Mouse (Mus musculus) layer of hippocampus, adult 9-10 months (tissue): ENCODE measurements around the gene Cd36.
A peak's percentile ranks its signal among the peaks of the same experiment; 100 is the strongest.

Experiments
- DNase-seq: peaks from one replicate; pipeline ENCODE4 v3.0.0; 2022; ENCODE audit warnings: low spot score

The Cd36 gene

GRCm38 (mm10) chr5:17857871-17858270 is 30.7 kb downstream of the Cd36 start:
- DNase-seq, result no peak

- DNase-seq, result no peak
These were observed 31.3 kb downstream of the Cd36 start for GRCm38 (mm10) chr5:17857262-17857661.

DNA sequence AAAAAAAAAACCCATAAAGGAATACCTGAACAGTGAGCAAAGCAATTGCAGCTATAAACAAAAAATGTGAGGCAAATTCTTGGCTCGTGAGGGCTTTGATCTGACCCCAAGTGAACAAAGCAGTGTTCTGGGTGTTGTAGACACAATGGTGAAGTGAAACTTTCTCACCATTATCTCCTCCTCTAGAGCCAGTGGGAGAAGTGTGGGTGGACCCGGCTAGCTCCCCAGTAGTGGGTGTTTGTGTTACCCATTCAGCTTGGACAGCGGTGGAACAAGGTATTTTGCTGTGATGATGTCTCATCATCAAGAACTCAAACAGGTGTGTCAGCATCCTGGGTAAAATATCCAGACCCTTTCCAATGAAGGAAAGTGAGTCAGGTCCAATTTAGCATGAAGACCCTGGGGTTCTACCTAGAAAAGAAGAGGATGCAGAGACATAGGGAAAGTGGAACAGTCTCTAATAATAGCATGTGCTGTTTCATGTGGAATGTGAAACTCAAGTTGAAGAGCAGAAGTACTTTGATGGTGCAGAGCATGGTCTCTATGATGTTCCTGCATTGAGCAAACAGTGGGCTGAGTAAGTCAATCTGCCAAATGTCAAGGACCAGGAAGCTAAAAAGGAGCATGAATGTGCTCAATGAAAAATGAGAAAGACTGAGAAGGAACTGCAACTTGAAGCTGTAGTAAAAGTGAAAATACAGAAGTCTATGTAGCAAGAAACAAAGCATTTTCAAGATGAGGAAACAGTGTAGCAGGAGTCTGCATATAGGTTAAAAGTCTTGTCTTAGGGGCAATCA is 34.3 kb downstream of the Cd36 start:
- no peak for DNase-seq

GRCm38 (mm10) chr5:17850582-17850981 is 38.0 kb downstream of the Cd36 start:
- no peak for DNase-seq

DNA sequence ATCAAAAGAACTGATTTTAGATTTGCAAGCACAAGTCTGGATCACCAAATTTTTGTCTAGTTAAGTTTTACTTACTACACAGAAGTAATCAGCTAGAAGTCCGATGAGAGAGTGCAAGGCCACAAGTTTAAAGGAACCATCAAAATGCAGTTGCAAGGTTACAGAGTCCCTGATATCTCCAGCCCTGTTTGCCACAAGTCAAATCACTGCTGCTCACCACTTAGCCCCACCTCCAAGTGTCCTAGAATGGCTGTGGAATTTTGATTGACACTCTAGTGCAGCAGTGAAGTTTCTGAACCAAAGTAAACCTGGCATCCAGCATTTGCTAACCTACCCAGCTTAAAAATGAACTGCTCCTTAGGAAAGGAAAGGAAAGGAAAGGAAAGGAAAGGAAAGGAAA is 39.0 kb downstream of the Cd36 start:
- no peak for DNase-seq

DNA sequence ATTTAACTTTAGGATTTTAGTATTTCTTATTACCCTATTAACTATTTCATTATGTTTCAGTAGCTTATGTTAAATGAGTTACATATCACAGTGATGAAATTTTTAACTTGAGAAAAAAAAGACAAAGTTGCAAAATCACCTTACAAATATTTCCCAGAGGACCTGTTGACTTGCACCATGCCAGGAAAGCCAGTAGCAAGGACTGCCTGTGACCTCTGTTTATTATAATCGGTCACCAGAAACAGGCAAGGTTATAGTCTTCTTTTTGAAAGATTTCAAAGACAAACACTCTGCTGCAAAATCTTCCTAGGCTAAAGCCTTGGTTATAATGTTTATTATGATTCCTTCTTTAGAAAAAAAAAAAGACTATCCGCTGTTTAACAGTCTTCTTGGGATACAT is 39.9 kb downstream of the Cd36 start:
- no peak for DNase-seq

- no peak for DNase-seq
These were observed 40.3 kb downstream of the Cd36 start for GRCm38 (mm10) chr5:17848267-17848666.

- no peak for DNase-seq
These were observed 44.7 kb downstream of the Cd36 start for GRCm38 (mm10) chr5:17843921-17844320.

GRCm38 (mm10) chr5:17843316-17843715 is 45.3 kb downstream of the Cd36 start:
- no peak for DNase-seq

DNA sequence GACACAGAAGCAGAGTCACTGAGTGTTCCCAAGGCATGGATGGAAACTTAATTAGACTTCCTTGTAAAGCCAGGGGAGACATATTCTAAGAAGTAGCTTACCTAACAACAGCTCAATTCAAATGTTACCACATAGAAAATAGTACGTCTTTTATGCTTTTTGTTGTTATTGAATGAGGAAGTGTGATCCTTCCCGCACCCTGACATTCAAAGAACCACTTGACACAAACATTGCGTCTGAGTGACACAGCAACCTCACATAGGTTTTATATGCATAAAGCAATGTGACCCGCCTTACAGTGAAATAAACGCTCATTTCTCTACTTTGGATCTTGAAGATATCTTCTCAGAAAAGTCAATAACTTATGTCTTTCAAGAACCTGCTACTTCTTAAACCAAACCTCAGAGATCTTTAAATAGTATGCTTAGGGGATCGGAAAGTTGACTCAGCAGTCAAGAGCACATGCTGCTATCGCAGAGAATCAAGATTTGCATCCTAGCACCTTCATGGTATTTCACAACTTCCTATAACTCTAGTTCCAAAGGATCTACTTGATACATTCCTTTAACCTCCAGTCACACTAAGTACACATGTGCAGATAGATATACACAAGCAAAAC is 46.4 kb downstream of the Cd36 start:
- DNase-seq, result no peak

DNA sequence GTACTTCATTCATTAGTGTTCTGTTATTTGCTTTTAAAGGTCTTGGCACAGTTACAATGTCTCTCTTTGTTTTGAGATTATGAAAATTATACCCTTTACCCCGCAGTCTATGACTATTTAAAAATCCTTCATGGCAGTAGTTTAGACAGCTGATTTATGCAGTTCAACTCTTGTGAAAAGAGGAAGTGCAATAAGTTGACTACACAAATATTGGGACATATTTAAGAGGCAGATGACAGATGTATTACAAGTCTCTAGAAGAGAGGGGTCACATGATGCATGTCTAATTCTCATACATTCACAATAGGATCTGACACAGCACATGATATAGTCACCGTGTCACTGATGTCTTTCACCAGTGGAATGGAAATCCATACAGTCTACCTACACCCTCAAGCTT is 49.1 kb downstream of the Cd36 start:
- no peak for DNase-seq

- no peak for DNase-seq
These were observed 52.2 kb downstream of the Cd36 start for GRCm38 (mm10) chr5:17836408-17836807.

GRCm38 (mm10) chr5:17835302-17836097 is 53.1 kb downstream of the Cd36 start:
- DNase-seq, result no peak

DNA sequence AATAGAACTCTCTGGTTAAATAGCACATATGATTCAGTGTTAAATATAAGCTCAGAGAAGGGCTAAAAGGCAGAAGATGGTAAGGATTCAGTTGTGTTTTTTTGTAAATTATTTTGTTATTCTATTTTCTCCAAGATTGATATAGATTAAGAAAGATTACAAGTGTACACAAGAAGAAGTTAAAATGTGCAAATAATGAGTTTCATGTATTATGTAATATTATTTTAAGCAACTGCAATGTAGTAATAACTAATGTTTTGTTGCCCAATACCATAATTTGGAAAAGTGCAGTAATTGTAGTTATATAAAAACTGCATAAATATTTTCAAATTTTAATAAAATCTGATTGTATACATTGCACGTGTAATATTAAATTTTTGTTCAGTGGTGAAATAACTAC is 54.8 kb downstream of the Cd36 start:
- DNase-seq, result no peak

DNA sequence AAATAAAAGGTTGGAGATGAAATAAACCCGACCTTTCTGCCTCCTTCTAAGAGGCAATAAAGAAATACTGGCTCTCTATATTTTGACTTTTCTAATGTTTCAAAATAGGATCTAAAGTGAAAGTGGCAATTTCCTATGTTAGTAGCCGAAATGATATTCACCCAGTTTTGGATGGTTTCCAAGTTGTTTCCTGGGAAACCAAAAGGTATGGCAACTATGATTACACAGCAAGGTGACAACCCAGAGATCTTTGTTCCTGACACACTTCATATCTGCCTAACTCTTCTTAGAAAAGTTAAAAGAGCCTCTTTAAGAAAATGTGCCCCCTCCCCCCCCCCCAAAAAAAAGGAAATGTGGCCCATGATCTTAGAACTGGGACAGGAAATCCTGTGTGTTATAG is 58.1 kb downstream of the Cd36 start:
- no peak for DNase-seq

DNA sequence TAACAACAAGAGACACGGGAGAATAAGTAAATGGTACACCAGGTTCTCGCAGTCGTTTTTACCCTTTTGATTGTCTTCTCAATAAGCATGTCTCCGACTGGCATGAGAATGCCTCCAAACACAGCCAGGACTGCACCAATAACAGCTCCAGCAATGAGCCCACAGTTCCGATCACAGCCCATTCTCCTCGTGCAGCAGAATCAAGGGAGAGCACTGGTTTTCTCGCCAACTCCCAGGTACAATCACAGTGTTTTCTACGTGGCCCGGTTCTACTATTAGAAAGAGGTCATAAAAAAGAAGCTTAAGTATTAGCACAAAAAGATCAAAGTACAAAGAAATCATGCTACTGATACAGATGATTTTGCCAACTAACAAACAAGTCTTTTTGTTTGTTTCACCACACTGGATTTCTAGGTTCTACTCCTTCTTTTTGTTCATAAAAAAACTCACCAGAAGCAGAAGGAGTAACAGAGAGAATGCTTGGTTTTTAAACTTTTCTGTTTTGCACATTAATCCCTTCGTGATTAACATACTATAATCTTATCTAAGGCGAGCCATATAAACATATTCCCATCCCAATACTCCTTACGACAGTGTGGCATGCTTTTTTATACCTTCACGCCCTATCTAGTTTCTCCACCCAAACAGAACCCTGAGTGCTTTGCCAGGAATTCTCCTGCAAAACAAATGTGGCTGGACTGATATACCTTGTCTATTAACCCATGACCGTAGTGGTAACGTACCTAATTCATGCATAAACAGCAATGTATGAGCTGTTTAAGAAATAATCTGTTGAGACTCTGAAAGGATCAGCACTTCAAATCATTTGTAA is 59.7 kb downstream of the Cd36 start:
- no peak for DNase-seq

GRCm38 (mm10) chr5:17821395-17821794 is 67.2 kb downstream of the Cd36 start:
- DNase-seq, result no peak

DNA sequence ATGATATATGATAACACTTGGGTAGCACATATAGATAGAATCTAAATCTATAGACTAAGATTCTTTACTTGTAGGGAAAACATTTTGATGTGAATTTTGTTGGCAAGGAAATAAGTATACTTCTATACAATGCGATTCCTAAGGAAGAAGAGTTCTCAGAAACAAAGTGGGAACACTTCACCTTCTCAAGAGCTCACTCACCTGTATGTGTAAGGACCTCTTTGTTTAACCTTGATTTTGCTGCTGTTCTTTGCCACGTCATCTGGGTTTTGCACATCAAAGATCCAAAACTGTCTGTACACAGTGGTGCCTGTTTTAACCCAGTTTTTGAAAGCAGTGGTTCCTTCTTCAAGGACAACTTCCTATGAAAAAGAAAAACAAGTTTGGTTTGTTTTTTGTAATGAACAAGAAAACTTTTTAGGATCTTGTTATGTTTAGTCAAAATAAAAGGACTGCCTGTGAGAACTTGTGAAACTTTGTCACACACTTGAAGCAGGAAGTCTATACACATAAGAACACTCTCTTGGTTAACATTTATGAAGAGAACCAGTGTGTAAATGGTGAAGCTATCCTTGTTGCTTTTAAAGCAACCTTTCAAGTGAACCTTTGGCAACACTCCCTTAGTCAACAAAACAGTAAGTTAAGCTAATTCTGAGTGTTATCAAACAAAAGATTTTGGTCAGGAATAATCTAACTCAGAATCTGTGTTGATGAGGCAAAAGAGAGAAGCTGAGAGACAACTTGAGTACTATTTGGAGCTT is 68.2 kb downstream of the Cd36 start:
- DNase-seq, result no peak

- peak; percentile 30 for DNase-seq
These were observed 72.4 kb downstream of the Cd36 start for GRCm38 (mm10) chr5:17816170-17816569.

DNA sequence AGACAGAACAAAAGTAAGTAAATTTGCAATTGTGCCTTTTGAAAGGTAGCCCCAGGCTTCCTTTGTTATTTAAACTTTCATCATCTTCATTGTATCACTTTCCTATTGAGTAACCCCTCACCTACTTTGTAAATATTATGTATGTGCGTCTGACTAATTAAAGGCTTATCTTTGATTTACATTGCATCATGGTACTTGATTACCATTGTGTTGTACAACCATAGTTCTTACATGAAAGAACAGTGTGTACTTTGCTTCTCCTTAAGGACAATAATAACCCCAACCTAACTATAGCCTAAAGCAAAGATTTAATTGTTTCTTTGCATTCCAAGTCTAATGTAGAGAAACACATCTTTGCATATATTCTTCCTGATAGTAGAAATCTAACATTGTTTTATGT is 78.3 kb downstream of the Cd36 start:
- DNase-seq, result no peak

- DNase-seq, result no peak
These were observed 81.7 kb downstream of the Cd36 start for GRCm38 (mm10) chr5:17806774-17807377.
